Mouse (Mus musculus): ENCODE measurements around the gene Srf.

Gene Srf

DNA sequence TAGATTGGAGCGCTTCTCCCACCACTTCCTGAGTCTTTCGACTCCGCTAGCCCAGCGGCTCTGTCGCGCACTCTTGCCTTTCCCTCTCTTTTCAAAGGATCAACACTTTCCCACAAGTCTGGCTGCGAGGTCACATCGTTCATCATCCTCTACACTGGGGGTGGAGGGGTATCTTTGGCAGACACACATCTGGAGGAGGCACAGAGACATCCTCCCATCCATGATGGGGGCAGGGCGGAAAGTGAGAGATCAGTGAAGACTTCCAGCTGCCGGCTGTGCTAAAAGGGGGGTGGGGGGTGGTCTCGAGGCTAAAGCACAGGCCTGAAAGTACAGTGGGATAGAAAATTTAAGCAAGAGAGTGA is 590 bp upstream of the Srf start:
- DNase-seq (ENCODE audit: low read depth, low spot score): no peak

DNA sequence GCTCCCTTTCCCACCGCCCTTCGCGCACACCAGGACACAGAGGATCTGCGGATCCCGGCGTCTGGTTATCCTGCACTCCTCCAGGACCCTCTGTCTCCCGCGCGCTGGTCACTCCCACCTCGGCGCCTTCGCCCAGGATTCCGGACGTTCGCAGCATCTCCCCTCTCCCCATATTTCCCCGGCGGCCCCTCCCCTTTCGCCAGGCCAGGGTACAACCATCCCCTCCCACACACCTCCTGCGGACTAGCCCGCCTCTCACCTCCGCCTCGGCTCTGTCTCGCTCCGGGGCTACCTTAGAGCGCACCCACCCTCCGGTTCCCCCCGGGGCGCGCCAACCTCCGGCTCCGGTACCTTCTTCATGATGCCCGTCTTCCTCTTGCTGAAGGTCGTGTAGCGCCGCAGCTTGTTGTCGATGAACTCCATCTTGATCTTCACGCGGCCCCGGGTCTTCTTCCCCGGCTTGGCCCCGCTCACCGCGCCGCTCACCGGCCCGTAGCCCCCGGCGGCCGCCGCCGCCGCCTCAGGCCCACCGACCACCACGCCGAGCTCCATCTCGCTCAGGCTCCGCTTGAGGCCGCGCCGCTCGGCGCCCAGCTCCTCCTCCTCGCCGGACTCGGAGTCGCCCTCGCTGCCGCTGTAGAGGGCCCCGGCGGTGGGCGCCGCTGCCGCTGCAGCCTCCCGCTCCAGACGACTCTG is 850 bp downstream of the Srf start:
- no peak for DNase-seq (ENCODE audit: low read depth, low spot score)

DNA sequence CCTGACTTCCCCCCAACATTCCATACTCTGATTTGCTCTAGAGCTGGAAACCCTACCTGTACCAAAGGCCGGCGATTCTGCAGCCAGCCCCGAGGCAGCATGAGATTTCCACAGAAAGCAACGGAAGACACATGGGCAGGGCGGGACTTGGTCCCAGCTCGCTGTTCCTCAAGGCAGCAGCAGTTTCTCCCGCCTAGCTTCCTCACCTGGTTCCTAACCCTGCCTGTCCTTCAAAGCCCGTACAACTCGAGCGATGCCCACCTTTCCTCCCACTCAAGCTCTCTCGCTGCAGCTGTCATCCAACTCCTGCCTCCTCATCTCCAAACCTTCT is 1.4 kb downstream of the Srf start:
- no peak for DNase-seq (ENCODE audit: low read depth, low spot score)

DNA sequence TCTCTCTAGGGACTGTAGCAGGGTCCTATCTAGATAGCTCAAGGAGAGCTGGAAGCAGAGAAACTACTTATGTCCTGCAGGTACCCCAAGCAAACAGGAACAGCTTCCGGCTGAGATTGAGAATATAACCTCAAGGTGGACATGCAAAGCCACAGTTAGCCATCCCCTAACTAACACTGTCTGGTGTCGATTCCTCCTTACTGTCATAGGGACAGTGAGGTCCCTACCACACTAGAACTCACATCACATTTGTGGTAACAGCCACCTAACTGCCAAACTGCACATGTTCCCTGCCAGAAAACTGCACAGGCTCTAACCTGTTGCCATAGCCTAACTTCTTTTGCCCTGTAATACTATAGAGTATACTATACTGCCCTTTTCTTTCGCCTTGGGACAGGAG is 2.0 kb downstream of the Srf start:
- no peak for DNase-seq (ENCODE audit: low read depth, low spot score)

DNA sequence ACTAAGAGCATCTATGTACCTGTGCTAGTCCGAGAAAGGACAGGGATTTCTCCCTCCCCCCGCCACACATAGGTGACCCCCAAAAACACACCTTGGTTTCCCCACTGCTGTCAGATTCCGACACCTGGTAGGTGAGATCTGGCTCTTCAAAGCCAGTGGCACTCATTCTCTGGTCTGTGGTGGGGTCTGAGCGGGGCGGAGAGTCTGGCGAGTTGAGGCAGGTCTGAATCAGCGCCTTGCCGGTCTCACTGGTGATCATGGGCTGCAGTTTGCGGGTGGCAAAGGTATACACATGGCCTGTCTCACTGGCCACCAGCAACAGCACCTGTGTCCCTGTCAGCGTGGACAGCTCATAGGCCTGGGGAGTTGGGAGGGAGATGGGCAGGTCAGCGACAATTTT is 2.5 kb downstream of the Srf start:
- no peak for DNase-seq (ENCODE audit: low read depth, low spot score)

DNA sequence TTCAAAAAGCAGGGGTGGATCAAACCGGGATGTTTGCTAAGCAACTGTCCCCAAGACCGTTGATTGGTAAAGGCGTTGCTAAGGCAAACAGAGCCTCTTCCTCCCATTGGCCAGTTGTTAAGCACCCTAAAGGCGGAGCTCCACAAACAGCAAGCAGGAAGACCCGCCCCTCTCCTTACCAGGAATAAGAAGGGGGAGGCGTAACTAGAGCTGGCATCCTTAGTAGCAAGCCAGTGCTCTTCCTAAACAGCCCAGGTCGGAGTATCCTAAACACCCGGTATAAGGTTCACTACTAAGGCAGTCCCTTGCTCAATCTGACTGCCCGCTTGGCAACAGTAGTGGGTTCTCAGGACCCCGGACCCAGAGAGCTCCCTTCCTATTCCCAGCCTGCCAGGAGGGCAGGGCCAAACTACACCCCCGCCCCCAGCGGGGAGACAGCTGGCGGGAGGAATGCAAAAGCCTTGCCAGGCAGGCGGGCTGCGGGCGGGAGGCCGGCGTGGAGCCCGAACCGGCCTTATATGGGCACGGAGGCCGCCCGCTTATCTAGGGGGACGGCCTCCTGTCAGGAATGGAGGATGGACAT is 3.0 kb downstream of the Srf start:
- DNase-seq (ENCODE audit: low read depth, low spot score): peak; percentile 83

DNA sequence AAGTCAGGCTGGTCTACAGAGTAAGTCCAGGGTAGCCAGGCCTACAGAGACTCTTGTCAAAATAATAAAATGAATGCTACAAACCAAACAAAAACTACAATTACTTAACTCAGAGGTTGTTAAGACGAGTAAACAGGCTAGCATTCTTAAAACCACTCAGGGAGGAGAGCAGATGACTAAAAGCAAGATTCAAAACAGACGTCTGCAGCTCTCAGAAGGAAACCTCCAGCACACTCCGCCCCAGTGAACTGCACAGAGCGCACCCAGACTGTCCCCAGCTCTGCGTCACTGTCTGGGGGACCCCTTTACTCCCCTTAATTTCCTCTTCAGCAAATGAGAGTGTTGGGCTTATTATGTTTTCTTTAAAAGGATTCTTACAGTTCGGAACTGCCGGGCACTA is 3.8 kb downstream of the Srf start:
- no peak for DNase-seq (ENCODE audit: low read depth, low spot score)

DNA sequence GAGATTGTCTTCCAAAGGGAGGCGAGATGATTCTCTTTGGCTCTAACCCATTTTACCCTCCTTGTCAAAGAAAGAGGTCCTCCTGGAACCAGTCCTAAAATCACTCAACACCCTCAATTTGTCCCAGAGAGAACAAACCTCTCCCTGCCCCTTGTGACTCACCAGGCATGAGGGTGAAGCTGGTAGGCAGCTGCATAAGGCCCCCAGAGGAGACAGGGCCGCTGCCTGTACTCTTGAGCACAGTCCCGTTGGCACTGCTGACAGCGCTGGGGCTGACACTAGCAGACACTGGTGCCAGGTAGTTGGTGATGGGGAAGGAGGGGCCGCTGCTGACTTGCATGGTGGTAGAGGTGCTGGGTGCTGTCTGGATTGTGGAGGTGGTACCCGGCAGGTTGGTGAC is 4.6 kb downstream of the Srf start:
- DNase-seq (ENCODE audit: low read depth, low spot score): no peak

DNA sequence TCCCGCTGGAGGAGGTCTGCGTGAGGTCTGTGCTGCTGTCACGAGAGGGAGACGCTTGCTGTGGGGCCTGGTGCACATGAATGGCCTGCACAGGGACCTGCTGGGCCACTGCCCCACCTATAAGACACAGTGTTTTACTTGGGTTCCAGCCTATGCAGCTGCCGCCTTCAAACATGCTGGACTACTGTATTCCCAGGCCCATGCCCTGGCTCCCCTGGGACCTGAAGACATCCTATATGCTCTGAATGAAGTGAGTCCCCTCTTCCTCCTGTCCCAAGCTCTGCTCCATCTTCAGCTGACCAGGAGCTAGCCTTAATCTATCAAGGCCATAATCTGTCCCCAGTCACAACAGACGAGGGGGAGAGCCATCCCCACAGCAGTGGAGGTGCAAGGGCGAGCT is 5.1 kb downstream of the Srf start:
- DNase-seq (ENCODE audit: low read depth, low spot score): no peak

DNA sequence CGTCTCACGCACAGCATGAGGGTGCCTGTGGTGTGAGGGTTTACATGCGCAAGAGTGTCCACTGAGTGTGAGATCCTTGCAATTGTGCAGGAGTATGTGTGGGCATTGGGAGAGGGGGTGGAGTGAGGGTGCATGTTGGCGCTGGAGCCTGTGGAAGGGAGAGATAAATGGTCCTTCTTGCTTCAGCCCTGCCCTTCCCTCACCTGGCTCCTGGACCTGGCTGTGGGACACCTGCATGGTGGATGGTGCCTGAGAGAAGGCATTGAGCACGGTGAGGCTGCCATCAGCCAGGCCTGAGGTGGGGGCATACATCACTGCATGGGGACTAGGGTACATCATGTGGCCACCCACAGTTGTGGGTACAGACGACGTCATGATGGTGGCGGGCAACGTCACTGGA is 6.3 kb downstream of the Srf start:
- no peak for DNase-seq (ENCODE audit: low read depth, low spot score)

DNA sequence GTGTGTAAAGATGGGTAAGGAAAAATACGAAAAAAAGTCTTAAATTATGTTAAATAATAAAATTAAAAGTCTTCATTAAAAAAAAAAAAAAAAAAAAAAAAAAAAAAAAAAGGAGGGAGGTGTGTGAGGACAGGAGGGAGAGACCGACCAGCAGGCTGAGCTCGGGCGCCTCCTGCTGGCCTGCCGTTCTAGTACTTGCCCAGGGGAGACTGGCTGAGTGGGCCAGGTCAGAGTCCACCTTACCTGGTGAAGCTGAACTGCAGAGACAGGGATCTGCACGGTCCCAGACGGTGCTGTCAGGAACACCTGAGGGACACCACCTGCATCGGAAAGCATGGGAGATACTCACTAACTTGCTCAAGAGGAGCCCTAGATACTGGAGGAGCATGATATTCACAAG is 6.8 kb downstream of the Srf start:
- DNase-seq (ENCODE audit: low read depth, low spot score): no peak

DNA sequence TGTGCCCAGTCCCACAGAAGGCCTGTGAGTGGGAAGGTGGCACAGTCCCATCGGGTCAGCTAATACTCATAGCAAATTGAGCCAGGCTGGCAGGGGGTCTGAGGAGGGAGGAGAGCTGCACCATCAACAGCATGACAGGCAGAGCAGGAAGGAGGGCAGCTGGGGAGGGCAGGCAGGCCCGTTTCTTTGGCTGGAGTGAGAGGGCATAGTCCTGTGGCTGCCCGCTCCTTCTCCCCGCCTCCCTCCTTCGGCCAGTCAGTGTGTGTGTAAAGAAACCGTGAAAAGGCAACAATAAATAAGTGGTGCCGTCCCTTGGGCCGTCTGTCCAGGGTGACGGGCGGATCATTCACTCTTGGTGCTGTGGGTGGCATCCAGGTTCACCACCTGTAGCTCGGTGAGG is 7.2 kb downstream of the Srf start:
- no peak for DNase-seq (ENCODE audit: low read depth, low spot score)

DNA sequence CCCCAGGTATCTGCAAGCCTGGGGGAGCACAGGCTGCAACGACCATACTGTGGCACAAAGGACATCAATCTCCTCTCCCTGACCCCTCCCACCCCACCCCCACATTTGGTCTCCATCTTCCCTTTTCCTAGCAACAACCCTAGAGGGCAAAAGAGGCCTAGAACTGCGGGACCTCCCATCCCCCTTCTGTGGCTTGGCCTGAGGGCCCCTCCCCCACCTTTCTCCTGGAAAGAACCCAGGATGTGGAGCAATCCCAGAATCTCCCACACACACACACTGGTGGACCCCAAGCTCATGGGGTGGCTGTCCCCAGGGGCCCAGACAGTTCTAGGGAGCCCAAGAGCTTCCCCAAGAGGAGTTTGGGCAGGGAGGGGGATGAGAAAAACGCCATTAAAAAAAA is 8.1 kb downstream of the Srf start:
- DNase-seq (ENCODE audit: low read depth, low spot score): no peak

DNA sequence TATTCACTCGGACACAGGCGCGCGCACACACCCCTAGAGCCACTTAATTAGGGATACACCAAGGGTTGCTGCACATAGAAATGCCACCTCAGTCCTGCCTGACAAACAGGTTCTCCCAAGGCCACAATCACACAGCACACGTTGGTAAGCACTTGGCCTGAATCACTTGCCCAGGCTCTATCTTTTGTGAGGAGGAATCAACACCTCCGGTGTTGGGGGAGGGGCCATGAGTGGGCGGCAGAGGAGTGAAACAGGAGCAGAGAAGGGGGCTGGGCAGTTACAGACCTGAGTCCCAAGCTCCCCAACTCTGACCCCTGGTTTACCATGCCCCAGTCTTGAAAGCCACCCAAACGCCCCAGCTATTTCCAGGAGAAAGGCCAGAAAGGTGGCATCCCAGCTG is 9.0 kb downstream of the Srf start:
- DNase-seq (ENCODE audit: low read depth, low spot score): no peak

DNA sequence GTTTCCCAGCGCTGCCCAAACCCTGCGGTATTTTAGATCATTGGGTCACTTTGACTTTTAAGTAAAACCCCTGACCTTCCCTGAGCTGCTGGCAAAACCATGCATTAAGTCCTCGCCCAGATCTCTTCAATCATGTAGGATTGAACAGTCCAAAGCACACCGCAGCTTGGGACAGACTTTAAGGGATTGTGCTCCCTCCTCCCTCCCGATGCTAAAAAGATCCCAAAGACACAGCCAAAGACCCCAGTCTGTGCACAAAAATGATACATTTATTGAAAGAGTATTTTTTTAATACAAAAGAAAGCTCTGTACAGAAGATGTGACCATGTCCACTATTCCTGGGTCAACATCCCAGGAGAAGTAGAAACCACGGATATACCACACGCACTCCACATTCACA is 9.4 kb downstream of the Srf start:
- no peak for DNase-seq (ENCODE audit: low read depth, low spot score)

DNA sequence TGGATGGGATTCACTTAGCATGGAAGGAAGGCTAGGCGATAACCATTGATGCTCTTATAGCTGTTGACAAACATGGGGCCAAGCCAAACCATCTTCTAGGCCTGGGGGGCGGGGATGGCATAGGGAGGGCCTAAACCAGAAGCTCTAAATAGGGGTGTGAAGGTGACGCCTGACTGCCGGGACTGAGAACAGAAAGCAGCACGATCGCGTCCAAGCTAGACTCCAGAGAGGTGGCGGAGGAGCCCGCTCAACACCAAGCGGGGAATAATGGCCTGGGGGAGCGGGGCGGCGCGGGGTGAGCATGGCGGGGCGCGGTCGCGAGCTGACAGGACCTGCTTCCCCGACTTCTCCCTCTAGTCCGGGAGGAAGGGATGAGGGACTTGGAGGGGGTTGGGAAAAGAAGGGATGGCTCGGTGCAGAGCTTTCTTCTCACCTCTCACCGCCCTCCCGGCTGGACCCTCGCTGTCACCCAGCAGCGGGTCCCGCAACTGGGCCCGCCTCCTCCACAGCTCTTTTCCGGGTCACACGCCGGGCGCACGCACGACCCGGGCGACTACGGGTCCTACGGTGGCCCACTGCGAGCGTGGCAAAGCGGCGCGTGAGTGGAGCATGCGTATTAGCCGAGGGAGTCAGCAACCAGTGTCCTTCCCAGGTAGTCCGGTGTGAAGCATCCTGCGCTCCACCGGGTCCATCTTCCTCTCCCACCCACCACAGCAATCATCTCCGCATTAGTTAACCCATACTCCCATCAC is 10.0 kb downstream of the Srf start, which contains the start of gene Cul9:
Gene Cul9, minus strand, starts transcription at position 576 of the 752 bp plus-strand sequence.
- peak; percentile 75 for DNase-seq (ENCODE audit: low read depth, low spot score)

DNA sequence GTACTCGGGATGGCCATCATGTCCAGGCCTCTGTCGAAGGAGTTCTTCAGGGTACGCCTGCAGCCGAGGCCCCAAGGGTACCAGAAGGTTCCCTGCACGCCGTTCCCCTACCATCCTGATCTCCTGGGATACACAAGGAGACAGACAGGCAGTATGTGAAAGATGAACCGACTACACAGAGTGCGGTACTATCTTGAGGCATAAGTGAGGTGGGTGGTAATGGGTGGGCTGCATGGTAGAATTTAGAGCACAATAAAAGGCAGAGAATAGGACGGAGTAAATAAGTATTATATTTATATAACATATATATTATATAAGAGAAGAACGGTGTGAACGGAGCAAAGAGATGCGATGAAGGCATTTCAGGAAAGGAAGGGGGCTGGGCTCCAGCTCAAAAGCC is 12.3 kb downstream of the Srf start:
- no peak for DNase-seq (ENCODE audit: low read depth, low spot score)

DNA sequence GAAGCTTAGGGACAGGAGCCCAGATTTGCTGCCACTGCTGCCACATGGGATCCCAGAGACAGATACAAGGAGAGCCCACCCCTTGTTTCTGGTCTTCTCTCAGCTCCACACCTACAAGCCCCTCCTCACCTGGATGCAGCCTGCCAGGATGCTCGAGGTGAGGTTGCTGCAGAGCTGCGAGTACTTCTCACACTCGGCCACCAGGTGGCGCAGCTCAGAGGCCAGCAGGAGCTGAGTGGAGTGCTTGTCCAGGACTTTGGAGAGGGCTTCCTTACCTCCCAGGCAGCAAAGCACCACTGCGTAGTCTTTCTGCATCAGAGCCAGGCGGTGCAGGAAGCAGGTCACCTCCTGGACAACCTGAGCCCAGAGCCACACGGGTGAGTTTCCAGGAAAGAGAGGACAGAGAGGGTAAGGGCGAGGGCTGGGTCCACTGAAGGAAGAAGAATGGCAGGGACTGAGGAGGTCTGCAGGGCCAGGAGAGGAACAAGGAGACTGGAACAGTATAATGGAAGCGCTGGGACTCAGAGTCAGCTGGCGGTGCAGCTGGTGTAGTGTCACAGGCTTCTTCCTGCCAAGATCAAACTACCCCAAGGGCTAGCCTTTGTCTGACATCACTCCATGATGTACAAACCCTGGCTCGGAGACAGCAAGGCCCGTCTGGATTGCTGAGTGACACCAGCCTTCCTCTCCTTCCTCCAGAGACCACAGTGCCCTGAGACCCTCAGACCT is 30.2 kb downstream of the Srf start:
- DNase-seq (ENCODE audit: low read depth, low spot score): peak; percentile 50

DNA sequence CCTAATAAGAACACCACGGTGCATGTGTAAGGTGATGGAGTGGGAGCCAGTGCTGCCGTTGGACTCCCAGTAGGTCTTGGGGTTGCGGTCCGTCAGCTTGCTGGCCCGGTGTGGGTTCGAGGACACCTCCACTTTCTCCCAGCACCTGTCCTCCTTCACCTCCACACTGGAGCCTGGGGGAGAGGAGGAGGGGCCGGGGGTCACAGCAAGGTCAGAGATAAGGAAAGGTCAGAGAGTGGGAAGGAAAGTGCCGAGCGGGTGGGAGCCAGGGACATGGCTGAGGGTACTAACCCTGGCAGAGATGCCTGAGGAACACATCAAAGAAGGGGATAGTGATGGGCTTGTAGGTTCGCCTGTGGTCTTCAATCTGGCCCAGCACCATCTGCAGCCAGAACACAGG is 30.9 kb downstream of the Srf start:
- no peak for DNase-seq (ENCODE audit: low read depth, low spot score)

DNA sequence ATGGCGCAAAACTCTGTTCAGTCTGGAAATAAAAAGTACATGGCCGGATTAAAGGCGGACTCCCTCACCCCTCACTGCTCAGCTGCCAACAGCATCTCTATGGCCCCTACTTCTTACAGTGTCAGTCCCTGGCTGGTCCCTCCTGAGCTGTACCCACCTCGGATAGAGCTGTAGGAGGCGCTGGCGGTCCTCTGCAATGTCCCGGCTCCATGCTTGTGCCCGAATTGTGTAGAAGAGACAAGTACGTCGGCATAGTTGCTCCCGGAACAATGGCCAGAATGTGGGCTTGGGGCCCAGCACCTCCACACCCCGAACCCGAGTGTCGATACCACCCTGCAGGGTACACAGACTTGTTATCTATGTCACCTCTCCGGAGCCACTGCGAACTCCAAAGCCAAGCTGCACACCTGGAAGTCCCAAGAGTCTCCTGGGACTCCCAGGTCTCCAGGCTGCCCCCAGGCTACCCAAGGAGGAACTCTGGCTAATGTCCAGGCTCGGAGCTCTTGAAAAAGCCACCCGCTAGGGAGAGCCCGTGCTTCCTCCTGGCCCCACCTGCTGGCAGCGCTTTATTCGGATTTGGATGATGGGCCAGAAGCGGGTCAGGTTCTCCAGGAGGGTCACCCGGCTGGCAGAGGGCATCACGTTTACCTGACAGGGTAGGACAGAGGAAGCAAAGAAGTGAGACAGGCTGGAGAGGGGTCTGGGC is 33.9 kb downstream of the Srf start:
- no peak for DNase-seq (ENCODE audit: low read depth, low spot score)

DNA sequence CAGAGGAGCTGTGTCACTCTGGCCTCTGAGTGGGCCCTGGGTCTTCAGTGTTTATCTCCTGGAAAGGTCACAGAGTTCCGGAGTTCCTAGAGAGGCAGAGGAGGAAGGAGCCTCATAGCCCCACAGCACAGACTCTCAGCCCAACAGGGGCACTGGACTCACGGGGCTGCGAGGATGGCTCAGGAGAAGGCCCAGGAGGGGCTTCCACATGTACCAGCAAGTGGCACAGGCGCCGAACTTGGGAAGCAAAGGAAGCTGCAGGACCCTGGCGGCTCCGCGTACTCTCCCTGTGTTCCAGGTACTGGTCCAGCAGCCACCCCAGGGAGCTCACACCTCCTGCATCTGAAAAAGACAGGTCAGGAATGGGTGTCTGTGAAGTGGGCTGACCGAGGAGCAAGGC is 34.8 kb downstream of the Srf start:
- DNase-seq (ENCODE audit: low read depth, low spot score): no peak

DNA sequence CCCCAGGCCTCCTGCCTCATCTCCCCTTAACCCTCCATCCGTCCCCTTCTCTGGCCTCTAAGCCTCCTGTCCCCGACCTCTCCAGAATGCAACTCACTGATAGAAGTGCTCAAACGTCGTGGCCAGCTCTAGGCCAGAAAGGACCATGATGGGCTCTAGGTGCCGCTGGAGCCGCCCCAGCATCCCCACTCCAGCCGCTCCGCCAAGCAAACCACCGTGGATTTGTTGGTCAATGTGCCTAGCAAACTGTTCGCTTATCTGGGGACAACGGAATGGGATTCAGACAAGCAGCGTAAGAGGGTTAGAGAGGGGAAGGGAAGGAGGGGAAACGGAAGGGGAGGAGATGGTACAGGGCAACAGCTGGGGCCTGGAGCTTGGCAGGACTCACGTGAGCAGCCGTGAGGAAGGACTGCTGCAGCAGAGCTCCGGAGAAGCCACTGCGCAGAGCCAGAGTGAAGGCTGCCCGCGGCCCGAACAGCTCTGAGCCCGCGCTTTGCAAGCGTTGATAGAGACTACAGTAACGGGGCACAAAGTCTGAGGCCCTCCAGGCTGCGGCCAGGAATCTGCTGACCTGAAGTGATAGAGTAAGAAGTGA is 35.5 kb downstream of the Srf start:
- DNase-seq (ENCODE audit: low read depth, low spot score): peak; percentile 63
